Mouse (Mus musculus): ENCODE results near the gene Rimklb. TPM values are rescaled to one million over a fixed set of nuclear protein-coding genes. Genes with fewer than 3 reads are reported as not detected.
"Not testable (repeated sequence)": the region's sequence is repeated elsewhere in the genome, so short reads cannot be mapped to it uniquely, and the experiment has no call there.

Gene Rimklb
- total RNA-seq (2021) = 100 to 1,000 TPM; 249 to 260 TPM

DNA sequence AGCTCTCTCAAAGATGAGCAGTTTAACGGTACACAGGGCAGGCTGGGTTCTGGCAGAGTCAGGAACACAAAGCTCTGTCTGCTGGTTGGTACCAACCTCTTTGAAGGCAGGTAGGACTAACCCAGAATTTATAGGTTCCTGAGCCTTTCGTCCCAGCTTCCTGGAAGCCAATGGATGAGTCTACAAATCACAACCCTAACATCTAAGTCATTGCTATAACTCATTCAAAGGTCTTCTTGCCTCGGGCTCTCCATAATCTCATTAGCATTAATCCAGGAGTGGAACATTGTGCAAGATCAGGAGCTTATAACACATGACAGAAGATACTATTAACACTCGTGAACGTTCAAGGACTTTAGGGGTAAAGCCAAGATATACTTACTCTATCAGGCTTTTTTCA is at the start of gene Rimklb:
Gene Rimklb, minus strand, starts transcription at position 101 of the 400 bp plus-strand sequence.
- DNase-seq (ENCODE audit: extremely low spot score in 1 of 2, low spot score in 2 of 2) = no peak
- intact Hi-C loops (cut with DNase I) = no loop called here

DNA sequence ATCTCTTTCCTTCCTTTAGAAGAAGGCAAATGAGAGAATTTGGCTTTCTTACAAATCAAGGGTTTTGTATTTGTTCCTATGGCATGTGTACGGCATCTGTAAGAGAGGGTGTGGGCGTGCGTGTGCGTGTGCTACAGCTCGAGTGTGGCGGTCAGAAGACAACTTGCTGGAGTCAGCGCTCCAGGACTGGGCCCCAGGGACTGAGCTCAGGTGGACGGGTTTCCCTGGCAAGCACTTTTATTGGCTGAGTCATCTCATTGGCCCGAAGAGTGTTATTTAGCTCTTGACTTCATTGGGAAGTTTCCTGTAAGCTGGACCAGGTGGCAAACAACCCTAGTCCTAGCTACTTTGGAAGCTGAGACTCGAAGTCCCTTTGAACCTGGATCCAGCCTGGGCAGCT is 47.4 kb upstream of the Rimklb start:
- intact Hi-C loops (cut with DNase I) = no loop called here
- no peak for DNase-seq (ENCODE audit: extremely low spot score in 1 of 2, low spot score in 2 of 2)

DNA sequence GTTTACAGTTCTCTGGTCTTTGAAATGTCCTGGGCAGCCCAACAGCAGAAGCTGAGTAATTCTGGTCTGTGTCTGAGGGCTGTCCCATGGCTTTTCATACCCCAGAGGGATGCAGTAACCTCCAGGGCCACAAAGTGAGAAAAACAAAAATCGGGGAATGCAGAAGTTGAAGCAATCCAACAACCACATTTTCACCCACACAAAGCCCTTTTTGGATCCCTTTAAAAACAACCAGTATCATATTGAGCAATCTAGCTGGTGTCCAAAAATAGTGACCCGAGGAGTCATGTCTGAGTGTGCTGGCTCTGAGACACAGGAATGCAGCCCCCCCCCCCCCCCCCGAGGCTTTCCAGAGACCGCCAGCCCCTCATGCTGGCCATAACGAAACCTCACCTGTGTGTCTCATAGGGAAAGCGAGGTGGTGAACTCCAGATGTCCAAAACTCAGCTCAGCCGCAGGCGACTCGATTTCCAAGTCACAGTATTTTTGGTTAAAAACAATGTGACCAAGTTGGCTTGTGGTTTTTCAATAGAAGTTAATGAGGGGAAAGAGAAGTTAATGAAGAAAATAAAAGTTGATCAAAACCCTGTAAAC is 46.8 kb upstream of the Rimklb start:
- intact Hi-C loops (cut with DNase I) = no loop called here
- no peak for DNase-seq (ENCODE audit: extremely low spot score in 1 of 2, low spot score in 2 of 2)

DNA sequence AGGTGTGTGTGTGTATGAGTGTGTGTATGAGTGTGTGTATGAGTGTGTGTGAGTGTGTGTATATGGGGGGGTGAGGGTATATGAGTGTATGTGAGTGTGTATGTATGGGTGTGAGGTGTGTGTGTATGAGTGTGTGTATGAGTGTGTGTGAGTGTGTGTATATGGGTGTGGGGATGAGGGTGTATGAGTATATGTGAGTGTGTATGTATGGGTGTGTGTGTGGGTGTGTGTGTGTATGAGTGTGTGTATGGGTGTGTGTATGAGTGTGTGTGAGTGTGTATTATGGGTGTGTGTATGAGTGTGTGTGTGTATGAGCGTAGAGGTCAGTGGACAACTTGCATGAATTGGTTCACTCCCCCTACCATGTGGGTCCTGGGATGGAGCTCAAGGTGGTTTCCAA is 46.1 kb upstream of the Rimklb start:
- intact Hi-C loops (cut with DNase I) = no loop called here
- DNase-seq (ENCODE audit: extremely low spot score in 1 of 2, low spot score in 2 of 2) = no peak

- intact Hi-C loops (cut with DNase I) = no loop called here
- no peak for DNase-seq (ENCODE audit: extremely low spot score in 1 of 2, low spot score in 2 of 2)
Observed at GRCm38 (mm10) chr6:122543574-122543973, 45.0 kb upstream of the Rimklb start.

- DNase-seq (ENCODE audit: extremely low spot score in 1 of 2, low spot score in 2 of 2); intact Hi-C loops (cut with DNase I): not testable (repeated sequence)
Observed at GRCm38 (mm10) chr6:122542459-122542858, 43.9 kb upstream of the Rimklb start.

- intact Hi-C loops (cut with DNase I) = no loop called here
- DNase-seq (ENCODE audit: extremely low spot score in 1 of 2, low spot score in 2 of 2) = no peak
Observed at GRCm38 (mm10) chr6:122539564-122539963, 41.0 kb upstream of the Rimklb start.

- no peak for DNase-seq (ENCODE audit: extremely low spot score in 1 of 2, low spot score in 2 of 2)
- intact Hi-C loops (cut with DNase I) = no loop called here
Observed at GRCm38 (mm10) chr6:122534032-122534431, 35.5 kb upstream of the Rimklb start.

DNA sequence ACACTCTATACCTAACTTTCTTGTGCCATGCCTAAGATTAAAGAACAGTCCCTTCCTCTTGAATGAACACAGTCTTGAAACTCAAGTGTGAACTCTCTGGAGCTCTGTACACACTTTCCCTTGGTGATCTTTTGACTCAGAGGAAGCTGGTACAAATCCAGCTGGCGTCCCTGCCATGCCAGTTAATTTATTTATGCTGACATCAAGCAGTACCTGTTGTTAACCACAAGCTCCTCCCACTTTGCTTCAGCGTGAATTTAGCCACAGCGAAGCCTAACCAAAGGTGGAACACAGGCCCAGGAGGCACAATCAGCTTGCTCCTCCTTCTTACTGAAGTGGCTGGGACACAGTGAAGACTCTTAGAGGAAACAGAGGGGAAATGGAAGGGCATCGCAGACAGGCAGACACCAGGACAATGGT is 34.3 kb upstream of the Rimklb start:
- intact Hi-C loops (cut with DNase I) = no loop called here

DNA sequence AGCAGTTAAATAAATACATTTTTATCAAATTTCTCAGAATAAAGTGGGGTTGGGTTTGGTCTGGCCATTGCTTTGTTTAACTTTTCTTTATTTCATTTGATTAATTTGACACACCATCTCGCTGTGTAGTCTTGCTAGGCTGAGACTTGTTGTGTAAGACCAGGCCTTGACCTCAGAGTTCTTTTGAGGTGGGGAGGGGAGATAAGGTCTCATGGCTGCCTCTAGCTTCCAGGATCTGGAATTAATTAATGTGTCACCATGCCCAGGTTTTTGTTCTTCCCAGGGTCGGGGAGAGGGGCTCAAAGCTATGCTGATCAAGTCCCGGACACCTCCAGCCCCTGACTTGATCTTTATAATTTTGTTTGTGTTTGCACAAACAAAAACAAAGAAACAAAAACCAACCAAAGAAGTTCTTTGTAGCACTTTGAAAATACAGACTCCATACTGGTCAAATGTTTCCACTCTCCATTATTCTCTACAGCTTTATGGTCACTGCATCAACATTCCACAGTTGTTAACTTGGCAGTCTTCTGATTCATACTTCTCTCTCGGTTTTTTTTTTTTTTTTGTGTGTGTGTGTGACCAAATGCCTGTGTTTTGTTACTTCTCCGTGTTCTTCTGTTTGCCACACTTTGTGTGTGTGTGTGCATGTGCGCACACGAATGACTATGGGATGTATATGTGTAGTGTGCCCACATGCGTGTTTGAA is 33.1 kb upstream of the Rimklb start:
- intact Hi-C loops (cut with DNase I) = no loop called here
- no peak for DNase-seq (ENCODE audit: extremely low spot score in 1 of 2, low spot score in 2 of 2)

More for the DNA sequence above, 34.3 kb upstream of the Rimklb start:
- no peak for DNase-seq (ENCODE audit: extremely low spot score in 1 of 2, low spot score in 2 of 2)

DNA sequence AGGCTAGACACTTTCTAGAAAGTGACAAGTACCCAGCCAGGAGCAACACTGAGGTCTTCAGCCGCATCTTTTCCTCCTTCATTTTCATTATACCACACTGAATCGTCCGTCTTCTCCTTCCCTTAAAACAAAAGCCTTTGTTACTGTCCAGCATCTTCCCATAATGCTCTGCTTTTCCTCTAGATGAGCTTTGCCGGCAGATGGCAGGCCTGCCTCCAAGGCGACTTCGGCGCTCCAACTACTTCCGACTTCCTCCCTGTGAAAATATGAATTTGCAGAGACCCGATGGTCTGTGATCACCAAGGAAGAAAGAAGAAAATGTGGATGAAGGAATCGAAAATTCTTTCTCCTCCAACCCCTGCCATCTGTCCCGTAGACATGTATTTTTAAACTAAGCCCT is 29.6 kb upstream of the Rimklb start:
- DNase-seq (ENCODE audit: extremely low spot score in 1 of 2, low spot score in 2 of 2) = no peak

GRCm38 (mm10) chr6:122527596-122527995 is 29.0 kb upstream of the Rimklb start:
- DNase-seq (ENCODE audit: extremely low spot score in 1 of 2, low spot score in 2 of 2) = no peak
- intact Hi-C loops (cut with DNase I) = loop anchor here (5.0 kb wide), 1 partner anchor 35 kb away; no protein-coding TSS in a partner anchor

More for the DNA sequence above, 29.6 kb upstream of the Rimklb start:
- intact Hi-C loops (cut with DNase I) = loop anchor here (5.0 kb wide), 1 partner anchor 34 kb away; no protein-coding TSS in a partner anchor

DNA sequence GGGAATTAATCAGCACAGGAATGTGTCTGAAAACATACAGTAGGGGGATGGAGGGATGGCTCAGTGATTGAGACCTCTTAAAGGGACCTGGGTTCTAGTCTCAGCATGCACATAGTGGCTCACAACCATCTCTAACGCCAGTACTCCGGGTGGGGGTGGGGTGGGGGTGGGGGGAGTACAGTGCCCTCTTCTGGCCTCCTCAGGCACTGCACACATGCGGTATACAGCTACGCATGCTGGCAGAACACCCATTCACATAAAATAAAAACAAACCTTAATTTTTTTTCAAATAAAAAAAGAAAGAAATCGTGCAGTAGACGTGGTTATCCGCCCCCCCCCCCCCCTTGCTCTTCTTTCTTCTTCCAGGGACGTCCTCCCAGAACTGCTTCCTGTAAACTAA is 24.7 kb upstream of the Rimklb start:
- DNase-seq (ENCODE audit: extremely low spot score in 1 of 2, low spot score in 2 of 2) = no peak
- intact Hi-C loops (cut with DNase I) = no loop called here

- DNase-seq (ENCODE audit: extremely low spot score in 1 of 2, low spot score in 2 of 2) = peak in 1 of 2 experiments; percentile 14
- intact Hi-C loops (cut with DNase I) = no loop called here
Observed at GRCm38 (mm10) chr6:122522595-122522994, 24.0 kb upstream of the Rimklb start.

DNA sequence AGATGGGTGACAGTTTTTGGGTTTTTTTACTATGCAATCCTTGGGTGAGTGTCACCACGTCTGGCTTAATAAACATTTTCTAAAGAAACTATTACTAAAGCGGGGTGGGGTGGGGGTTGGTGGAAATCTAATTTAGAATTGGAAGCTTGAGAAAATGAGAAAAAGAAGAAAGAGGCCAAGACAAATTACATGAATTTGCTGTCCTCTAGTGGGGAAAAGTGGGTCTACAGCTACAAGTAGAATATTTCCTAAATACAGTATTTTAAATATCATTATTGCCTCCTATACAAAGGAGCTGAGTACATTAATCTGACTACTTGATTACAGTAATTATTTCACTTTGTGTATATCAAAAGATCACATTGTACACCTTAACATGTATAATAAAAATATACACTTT is 20.8 kb upstream of the Rimklb start:
- intact Hi-C loops (cut with DNase I) = loop anchor here (5.0 kb wide), 1 partner anchor 117 kb away; no protein-coding TSS in a partner anchor
- peak in 1 of 2 experiments; percentile 48 for DNase-seq (ENCODE audit: extremely low spot score in 1 of 2, low spot score in 2 of 2)

DNA sequence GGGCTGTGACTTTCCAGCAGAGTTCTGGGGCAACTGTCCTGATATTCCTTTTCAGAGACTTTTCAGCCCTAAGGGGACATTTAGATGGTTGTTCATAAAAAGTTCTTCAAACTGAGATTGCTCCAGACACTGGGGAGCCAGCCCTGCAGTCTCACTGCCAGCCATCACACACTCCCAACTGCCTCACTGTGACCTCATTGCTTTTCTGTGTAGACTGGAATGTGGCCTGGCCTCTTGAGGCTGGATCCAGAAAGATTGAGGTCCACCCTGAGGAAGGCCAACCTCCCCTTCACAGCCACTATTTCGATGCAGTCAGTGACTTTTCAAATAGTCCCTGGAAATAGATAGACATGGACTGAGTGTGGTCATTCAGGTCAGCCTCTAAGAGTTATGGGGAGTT is 19.1 kb upstream of the Rimklb start:
- intact Hi-C loops (cut with DNase I) = loop anchor here (5.0 kb wide), 1 partner anchor 115 kb away; no protein-coding TSS in a partner anchor
- no peak for DNase-seq (ENCODE audit: extremely low spot score in 1 of 2, low spot score in 2 of 2)

- DNase-seq (ENCODE audit: extremely low spot score in 1 of 2, low spot score in 2 of 2) = not testable (repeated sequence)
- intact Hi-C loops (cut with DNase I) = loop anchor here (5.0 kb wide), 1 partner anchor 113 kb away; no protein-coding TSS in a partner anchor
Observed at GRCm38 (mm10) chr6:122515762-122516161, 17.2 kb upstream of the Rimklb start.

- DNase-seq (ENCODE audit: extremely low spot score in 1 of 2, low spot score in 2 of 2) = no peak
- intact Hi-C loops (cut with DNase I) = no loop called here
Observed at GRCm38 (mm10) chr6:122514312-122514711, 15.8 kb upstream of the Rimklb start.

GRCm38 (mm10) chr6:122512914-122513878 is 14.6 kb upstream of the Rimklb start:
- intact Hi-C loops (cut with DNase I) = no loop called here
- no peak for DNase-seq (ENCODE audit: extremely low spot score in 1 of 2, low spot score in 2 of 2)
